10 mouse cellular contexts compared by ENCODE assay signal in the genomic region with DNA sequence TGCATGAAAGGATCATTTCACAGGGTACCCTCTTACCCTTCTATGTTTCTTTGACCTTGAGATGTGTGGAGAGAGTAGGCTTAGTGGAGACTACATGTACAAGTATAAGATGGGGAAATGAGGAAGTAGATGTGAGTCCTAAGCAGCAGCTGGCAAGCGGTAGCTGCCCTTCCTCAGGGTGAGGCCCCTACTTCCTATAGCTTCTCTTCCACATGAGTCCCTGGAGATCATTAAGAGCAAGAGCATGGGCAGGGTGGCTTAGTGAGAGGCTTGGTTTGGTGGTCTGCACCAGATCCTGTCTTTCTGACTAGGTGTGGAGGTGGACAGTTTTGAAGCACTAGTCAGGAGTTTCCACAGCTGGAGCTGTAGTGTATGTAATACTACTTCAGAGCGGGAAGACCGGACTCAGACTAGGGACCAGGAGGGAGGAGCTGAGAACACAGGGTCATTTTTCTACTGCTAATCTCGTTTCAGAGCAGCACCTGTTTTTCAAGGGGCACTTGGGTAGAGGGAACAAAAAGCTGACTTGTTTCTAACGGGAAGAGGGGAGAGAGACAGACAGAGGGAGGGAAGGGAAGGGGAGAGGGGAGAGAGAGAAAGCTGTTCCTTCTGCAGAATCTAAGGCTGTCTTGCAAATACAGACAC. TPM values are rescaled to one million over a fixed set of nuclear protein-coding genes. Genes with fewer than 3 reads are reported as not detected.
DNase-seq lines count a peak whose midpoint lies in the region; ATAC-seq and TF ChIP-seq lines count a peak whose summit lies in the region.
"Had no signal": no experiment of that assay in that cellular context is flagged by ENCODE, and none has a peak within 500 bp of the region (broad histone marks: within the 10 kb centered on the region; RNA-seq: fewer than 3 reads in every experiment).

No protein-coding gene starts in this region.

- no peak overlapping the region for H3K4me2 ChIP-seq in heart, embryonic 15.5 days
- no peak overlapping the region for H3K4me2 ChIP-seq in midbrain, embryonic 13.5 days (replicated peaks)

- TF ChIP-seq CTCF in MEL (IDR thresholded peaks at IDR 0.05 in 2 of 3, conservative IDR thresholded peaks at IDR 0.05 in 1 of 3; ENCODE audit: control insufficient read depth in 1 of 3, insufficient read depth in 1 of 3, low read depth in 2 of 3, low read length in 3 of 3, poor library complexity in 1 of 3, severe bottlenecking in 1 of 3): no peak

- peaks cover 56% of the 10 kb centered on the region for H3K36me3 ChIP-seq in heart, embryonic 15.5 days
- peaks cover 7 to 16% of the 10 kb centered on the region in 2 experiments for H3K36me3 ChIP-seq in MEL (ENCODE audit: control insufficient read depth in 1 of 2, insufficient read depth in 2 of 2, low read length in 2 of 2)
- H3K36me3 ChIP-seq in midbrain, embryonic 13.5 days: peaks cover 72% of the 10 kb centered on the region

- 39% methylated on average over 5 of the region's 5 CpGs for WGBS in heart, embryonic 15.5 days
- WGBS in midbrain, embryonic 13.5 days: 31% methylated on average over 5 of the region's 5 CpGs

- no peak overlapping the region for H3K9ac ChIP-seq in heart, embryonic 15.5 days
- peak overlapping the region; percentile 17; the same call in 1 of the 2 replicates for H3K9ac ChIP-seq in MEL (ENCODE audit: control insufficient read depth, low read depth, low read length, poor library complexity, severe bottlenecking)
- H3K9ac ChIP-seq in midbrain, embryonic 13.5 days (replicated peaks): no peak overlapping the region

- no peaks in the 10 kb centered on the region for H3K27me3 ChIP-seq in heart, embryonic 15.5 days
- H3K27me3 ChIP-seq in MEL (ENCODE audit: control insufficient read depth in 1 of 2, insufficient read depth in 2 of 2, low read length in 2 of 2): no peaks in the 10 kb centered on the region
- no peaks in the 10 kb centered on the region for H3K27me3 ChIP-seq in midbrain, embryonic 13.5 days
- H3K27me3 ChIP-seq: megakaryocyte, embryonic 14.5 days had no signal

- H3K79me2 ChIP-seq in MEL (ENCODE audit: control insufficient read depth, insufficient read depth, low read length, poor library complexity): no peaks in the 10 kb centered on the region

- H3K4me1 ChIP-seq in heart, embryonic 15.5 days (replicated peaks): peaks cover 29% of the 10 kb centered on the region
- H3K4me1 ChIP-seq in MEL (ENCODE audit: control insufficient read depth in 1 of 2, insufficient read depth in 2 of 2, low read length in 2 of 2): peaks cover 4 to 13% of the 10 kb centered on the region in 2 experiments
- peaks cover 34% of the 10 kb centered on the region for H3K4me1 ChIP-seq in midbrain, embryonic 13.5 days (replicated peaks)

- DNase-seq in heart, adult 18-20 months: no peak
- peak; percentile 79 for DNase-seq in MEL (ENCODE audit: low read depth, low spot score)
- no peak for DNase-seq in thymus, postnatal 0 days (ENCODE audit: low spot score)
- DNase-seq in adrenal gland, postnatal 36 days: no peak
- DNase-seq in yolk sac, embryonic 10.5 days (ENCODE audit: low spot score): no peak

- TF ChIP-seq POLR2A in MEL (IDR thresholded peaks at IDR 0.05; ENCODE audit: control insufficient read depth in 1 of 2, insufficient read depth in 1 of 2, low read depth in 1 of 2, low read length in 2 of 2, poor library complexity in 1 of 2): no peak

- TF ChIP-seq EP300 in MEL (IDR thresholded peaks at IDR 0.05; ENCODE audit: low read depth in 1 of 2, low read length in 2 of 2): no peak; a peak in 1 of 4 replicates

- ATAC-seq in heart, embryonic 15.5 days (replicated peaks; ENCODE audit: insufficient number of reproducible peaks, insufficient read depth, low FRiP score, low read depth): no peak
- ATAC-seq in hematopoietic stem cell, adult 5-6 weeks (replicated peaks in 1 of 2; ENCODE audit: insufficient read depth in 1 of 2, low FRiP score in 2 of 2, low TSS enrichment in 1 of 2, low read depth in 1 of 2, poor library complexity in 2 of 2, severe bottlenecking in 2 of 2): peak; percentile 57 to 86
- peak; percentile 38 for ATAC-seq in midbrain, embryonic 13.5 days

- peak overlapping the region; percentile 29 for H3K27ac ChIP-seq in heart, embryonic 15.5 days
- H3K27ac ChIP-seq in MEL (ENCODE audit: control insufficient read depth, low read depth, low read length): peak overlapping the region; percentile 45
- H3K27ac ChIP-seq in midbrain, embryonic 13.5 days: peak overlapping the region; percentile 68
- H3K27ac ChIP-seq: kidney, postnatal 0 days had no signal

- no peaks in the 10 kb centered on the region for H3K9me3 ChIP-seq in heart, embryonic 15.5 days (replicated peaks)
- H3K9me3 ChIP-seq in MEL (replicated peaks; ENCODE audit: insufficient read depth, low read length): no peaks in the 10 kb centered on the region
- no peaks in the 10 kb centered on the region for H3K9me3 ChIP-seq in midbrain, embryonic 13.5 days
- H3K9me3 ChIP-seq: megakaryocyte, embryonic 14.5 days had no signal

- TF ChIP-seq RAD21 in MEL (IDR thresholded peaks at IDR 0.05; ENCODE audit: low read depth, low read length): no peak

- no peak overlapping the region for H3K4me3 ChIP-seq in heart, embryonic 15.5 days
- no peak overlapping the region for H3K4me3 ChIP-seq in MEL (ENCODE audit: control insufficient read depth in 1 of 2, insufficient read depth in 1 of 2, low read depth in 2 of 2, low read length in 2 of 2)
- no peak overlapping the region for H3K4me3 ChIP-seq in midbrain, embryonic 13.5 days (replicated peaks)
- H3K4me3 ChIP-seq: megakaryocyte, embryonic 14.5 days had no signal

TF ChIP-seq in MEL, 35 proteins besides CTCF, POLR2A, EP300 and RAD21:
- TF ChIP-seq MYB (IDR thresholded peaks at IDR 0.05; ENCODE audit: low read depth, low read length): no peak
- no peak for TF ChIP-seq MAZ (IDR thresholded peaks at IDR 0.05; ENCODE audit: low read depth, low read length)
- no peak for TF ChIP-seq E2F4 (IDR thresholded peaks at IDR 0.05; ENCODE audit: borderline replicate concordance, low read depth, low read length)
- TF ChIP-seq ELF1 (IDR thresholded peaks at IDR 0.05; ENCODE audit: low read depth, low read length): 0 out of 2 replicates have a peak, but pooled peaks have one; percentile 10
TF ChIP-seq in MEL: peak in this region for 1.

RNA-seq across cellular contexts. Expression of gene Oaz2, which starts 25.3 kb away (rescaled TPM):
- 258 and 293 TPM in 2 replicates for polyA plus RNA-seq in heart, embryonic 15.5 days (2015; fragmentation: Nextera tagmentation; extraction: Ambion mirVana)
- 100 to 1,000 TPM; 201 to 238 TPM for total RNA-seq in heart, adult 18-20 months (2021)
- 16.4 and 18.1 TPM in 2 replicates for total RNA-seq in MEL (2012; rRNA removed)
- 10 to 100 TPM in 1 of 2 experiments, not detected in 1; 34.6 TPM for polyA plus RNA-seq in MEL (2012; ENCODE audit: insufficient read depth in 1 of 2, insufficient read length in 2 of 2, low read depth in 1 of 2, low replicate concordance in 2 of 2, missing spikeins in 1 of 2)
- 58.5 and 66.4 TPM in 2 replicates for total RNA-seq in hematopoietic stem cell, adult 5-6 weeks (2017)
- polyA plus RNA-seq in midbrain, embryonic 13.5 days (2015; fragmentation: Nextera tagmentation; extraction: Ambion mirVana): 333 and 366 TPM in 2 replicates
- 113 and 118 TPM in 2 replicates for polyA plus RNA-seq in thymus, postnatal 0 days (2015; fragmentation: Nextera tagmentation; extraction: Ambion mirVana)
- 100 to 1,000 TPM; 128 to 130 TPM for total RNA-seq in adrenal gland, postnatal 36 days (2021)
